Mouse (Mus musculus) kidney, adult 2 months (tissue): ENCODE results near the gene Rac1.

ENCODE experiments used
- CTCF ChIP-seq: fragments of 200-500 bp; conservative IDR thresholded peaks from 2 replicates; pipeline ENCODE4 v1.5.1; 2011; ENCODE audit warnings: low read depth, mild to moderate bottlenecking, control low read depth, low read length, moderate library complexity, mixed read lengths; ENCODE audit not compliant: insufficient read depth, insufficient read length
- POLR2A ChIP-seq: fragments of 200-500 bp; IDR thresholded peaks from one replicate; pipeline ENCODE4 v1.6.1; 2011; ENCODE audit warnings: low read depth, low read length, control low read depth

DNA sequence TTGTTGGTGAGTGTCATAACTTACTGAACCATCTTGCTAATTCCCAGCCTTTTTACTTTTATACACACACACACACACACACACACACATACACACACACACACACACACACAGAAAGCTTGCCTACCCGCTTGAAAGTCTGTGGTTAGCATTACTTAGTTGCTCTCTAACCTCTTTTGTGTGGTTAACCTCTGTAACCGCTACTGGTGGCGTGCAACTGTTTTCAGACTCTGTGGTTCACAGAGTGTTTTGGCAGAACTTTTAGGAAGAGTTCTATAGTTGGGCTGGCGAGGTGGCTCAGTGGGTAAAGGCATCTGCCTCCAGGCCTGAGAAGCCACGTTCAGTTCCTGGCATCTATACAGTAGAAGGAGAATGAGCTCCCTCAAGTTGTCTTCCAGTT lies 42.9 kb downstream of the Rac1 start:
- no peak for TF ChIP-seq CTCF
- no peak for TF ChIP-seq POLR2A
